Mouse (Mus musculus) liver, embryonic 18 days (tissue): ENCODE measurements around the gene Car11. TPM values are rescaled to one million over a fixed set of nuclear protein-coding genes. Genes with fewer than 3 reads are reported as not detected.

Source experiments
- polyA plus RNA-seq: library from polyadenylated mRNA; depleted of rRNA; stranded (reverse); fragments of >200 nt; gene quantifications from 2 replicates; pipeline ENCODE4 v1.2.3, GENCODE M21; 2012; rRNA removed

The Car11 gene
- polyA plus RNA-seq = 0.48 and 0.74 TPM in 2 replicates

DNA sequence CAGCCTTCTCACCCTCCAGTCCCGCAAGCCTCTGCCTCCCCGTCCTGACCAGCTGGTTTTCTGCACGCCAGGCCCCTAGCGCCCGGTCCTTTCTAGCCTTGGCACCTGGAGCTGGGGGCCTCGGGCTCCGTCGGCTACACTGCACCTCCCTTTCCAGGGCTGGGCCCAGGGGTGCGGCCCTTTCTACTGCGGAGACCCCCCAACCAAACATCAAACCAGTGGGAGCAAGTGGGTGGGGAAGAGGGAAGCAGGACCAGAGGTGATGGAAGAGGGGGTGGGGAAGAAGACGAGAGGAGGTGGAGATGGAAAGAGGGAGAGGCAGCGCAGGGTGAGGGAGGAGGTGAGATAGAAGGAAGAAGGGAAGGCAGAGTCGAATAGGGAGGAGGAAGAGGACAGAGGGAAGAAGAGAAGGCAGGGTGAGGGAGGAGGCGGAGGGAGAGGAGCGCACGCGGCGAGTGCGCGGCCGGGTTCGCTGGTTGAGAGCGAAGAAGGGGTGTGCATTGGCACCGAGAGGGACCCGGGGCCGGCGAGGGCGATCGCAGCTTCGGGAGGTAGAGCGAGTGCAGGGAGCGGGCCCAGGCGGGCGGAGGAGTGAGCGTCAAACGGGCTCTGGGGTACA lies at the start of gene Car11:
Car11 (plus strand) TSS at position 321 of the 619 bp plus-strand sequence.

DNA sequence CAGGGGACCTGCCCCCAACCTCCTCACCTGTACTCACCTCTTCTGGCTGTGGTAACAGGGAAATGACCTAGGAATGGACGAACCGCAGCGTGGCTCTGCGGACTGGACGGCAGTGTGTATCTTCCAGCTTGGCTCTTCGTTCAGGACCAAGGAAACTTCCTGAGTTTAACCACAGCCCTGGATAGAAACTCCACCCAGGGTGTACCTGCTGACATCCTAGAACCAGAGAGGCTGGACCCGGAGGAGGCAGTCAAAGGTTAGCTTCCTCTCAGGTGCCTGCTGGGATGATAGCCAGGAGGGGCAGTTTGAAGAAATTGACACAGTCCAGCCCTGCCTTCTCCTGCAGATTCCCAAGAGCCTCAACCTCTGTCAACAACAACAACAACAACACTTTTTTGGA lies 33.5 kb upstream of the Car11 start, which contains the start of gene Fut2:
Fut2 (minus strand) TSS at position 234 of the 400 bp plus-strand sequence.

DNA sequence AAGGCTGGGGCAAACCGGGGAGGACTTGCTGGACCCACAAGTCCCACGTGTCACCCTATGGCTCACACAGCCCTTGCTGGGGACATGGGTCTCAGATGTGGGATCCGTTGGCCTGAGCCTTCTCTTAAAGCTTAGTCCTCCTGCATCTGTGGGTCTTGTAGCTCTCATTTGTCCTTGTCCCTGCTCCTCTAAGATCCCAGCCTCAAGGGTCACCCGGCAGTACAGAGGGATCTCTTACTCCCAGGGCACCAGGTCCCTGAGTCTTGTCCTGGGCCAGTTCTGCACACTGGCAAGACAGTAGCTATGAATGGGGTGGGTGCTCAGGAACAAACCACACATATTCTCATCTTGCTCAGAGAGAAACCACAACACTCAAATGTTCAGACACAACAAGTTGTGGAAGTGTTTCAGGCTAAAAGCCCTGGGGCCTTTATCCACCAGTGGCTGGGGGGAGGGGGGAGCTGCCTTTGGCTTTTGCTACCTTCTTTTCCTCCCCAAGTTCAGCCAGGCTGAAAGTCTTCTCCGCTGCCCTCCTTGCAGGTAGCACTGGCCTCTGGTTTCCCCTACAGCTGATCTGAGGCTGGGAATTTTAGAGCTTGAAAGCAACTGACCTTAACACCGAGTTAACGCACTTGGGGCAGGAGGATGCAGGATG lies 16.1 kb upstream of the Car11 start, which contains the start of gene Ntn5:
Ntn5 (plus strand) TSS at position 627 of the 655 bp plus-strand sequence.

DNA sequence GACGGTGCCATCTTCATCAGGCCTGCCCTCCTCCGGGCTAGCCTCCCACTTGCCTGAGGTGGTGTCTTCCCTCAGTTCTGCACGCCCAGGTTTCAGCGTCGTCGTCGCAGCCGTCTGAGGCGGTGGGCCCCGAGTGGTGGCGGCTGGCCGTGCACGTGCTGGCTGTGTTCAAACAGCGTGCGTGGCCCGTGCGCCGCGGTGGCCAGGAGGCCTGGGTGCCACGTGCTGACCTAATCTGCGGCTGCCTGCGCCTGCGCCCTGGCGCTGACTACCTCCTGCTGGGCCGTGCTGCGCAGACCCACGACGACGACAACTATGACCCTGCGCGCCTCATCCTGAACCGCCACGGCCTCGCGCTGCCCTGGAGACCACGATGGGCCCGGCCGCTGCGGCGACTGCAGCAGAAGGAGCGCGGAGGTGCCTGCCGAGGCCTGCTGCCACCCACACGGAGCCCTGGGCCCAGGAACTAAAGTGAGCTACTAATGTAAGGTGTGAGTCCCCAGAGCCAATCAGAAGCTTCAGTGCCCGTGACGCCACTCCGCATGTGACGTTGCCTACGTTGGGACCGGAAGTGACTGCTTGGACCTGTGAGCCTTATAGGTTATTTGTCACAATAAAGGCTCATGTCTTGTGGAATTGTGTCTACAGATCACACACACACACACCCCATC lies 5.6 kb upstream of the Car11 start, which contains the start of gene Sec1:
Sec1 (minus strand) TSS at position 482 of the 671 bp plus-strand sequence.

DNA sequence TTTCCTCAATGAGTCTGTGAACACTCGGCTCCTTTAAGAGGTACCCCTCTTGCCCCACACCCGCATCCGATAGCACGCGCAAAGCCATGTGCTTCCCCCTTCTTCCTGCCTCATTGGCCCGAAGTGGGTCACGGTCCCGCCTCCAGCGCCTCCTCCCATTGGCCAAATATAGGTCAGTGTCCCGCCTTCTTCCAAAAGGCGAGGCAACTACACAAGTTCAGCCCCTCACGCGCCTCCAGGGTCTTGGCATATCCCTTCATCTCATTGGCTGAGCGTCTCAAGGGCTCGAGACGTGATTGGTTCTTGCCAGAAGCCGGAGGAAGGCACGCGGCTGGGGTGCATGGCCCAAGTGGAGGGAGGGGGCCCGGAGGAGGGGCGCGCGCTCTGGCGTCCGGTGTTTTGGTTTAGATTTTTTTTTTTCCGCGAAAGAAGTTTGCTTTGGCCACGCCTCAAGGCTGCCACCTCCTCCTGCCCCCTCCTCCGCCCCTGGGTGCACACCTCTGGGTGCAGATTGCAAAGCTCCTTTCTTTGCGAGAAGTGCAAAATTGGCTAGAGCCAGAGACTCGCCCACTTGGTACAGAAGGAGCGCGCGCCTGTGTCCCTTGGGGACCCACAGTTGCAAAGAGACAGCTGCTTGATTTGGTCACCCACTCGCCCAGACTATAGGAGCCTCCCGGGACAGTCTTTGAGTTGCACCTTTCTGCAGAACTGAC lies 5.2 kb downstream of the Car11 start, which contains the start of gene Dbp:
Dbp (plus strand) TSS at position 359 of the 713 bp plus-strand sequence.

DNA sequence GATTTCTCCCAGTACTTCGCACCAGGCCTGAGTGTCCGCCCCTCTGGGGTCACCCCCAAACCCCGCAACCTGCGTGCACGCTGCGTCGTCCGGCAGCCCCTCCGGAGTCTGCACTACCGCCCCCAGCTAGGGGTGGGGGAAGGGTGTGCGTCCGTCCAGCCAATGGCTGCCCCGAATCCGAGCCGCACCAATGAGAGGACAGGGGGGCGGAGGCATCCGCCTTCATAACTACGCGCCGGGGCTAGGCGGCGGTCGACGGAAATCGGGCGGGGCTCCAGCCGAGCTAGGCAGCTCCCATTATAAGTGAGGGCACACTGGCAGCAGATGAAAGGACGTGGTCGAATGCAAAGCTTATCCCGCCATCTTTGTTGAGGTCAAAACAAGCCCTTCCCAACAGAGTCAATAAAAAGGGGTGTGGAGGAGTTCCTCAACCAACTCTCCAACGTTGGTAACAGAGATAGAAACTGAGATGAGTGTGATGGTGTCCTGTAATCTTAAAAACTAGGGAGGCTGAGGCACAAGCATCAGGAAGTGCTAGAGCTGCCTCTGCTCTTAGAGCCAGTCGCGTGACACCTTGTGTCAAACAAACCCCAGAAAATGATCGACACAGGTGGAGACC lies 15.6 kb downstream of the Car11 start, which contains the start of gene Rpl18:
Rpl18 (plus strand) TSS at position 368 of the 619 bp plus-strand sequence.

DNA sequence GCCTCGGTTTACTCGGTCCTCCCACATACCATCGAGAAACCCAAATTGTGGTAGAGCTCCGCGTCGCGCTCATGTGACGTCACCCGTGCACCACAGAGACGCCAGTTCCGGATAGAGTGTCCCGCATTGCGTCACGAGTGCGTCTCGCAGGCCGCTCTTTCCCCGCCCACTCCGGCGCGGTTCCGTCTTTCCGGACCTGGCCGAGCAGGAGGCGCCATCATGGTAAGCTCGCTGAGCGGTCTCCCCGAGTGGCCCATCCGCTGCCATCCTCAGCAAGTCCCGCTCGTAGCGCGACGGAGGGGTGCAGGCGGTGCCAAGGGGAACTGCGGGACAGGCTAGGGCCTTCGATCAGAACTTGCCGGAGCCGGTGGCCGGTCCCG lies 18.3 kb downstream of the Car11 start, which contains the start of gene Sphk2:
Sphk2 (minus strand) TSS at position 85 of the 380 bp plus-strand sequence.

DNA sequence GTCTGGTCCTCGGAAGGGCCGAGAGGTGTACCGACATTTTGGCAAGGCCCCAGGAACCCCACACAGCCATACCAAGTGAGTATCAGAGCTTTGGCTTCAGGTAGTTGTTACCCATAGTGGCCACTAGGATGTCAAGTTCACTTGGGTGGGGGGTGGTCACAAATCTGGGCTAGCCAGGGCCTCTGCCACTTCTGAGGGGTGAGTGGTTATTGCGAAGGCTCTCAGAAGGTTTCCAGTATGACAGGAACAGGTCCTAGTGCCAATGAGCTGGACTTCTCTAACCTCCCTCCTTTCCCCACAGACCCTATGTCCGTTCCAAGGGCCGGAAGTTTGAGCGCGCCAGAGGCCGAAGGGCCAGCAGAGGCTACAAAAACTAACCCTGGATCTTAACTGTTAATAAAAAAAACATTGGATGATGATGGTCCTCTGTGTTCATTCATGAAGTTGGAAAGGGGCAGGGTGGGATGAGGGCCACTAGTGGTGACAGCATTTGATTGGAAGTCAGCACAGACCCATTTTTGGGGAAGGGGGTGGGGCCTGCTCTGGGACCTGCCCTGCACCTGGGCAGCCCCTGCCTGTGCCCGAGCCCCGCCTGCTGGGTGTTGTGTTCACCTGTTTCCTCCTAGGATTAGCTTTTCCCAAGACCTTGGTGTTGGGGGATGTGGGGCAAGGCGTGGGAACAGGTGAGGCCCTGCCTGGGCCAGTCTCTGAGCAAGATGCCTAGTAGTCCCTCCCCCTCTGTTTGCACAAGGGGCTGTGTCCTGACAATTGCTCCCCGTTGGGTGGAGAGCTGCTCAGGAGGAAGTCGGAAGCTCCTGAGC lies 21.0 kb downstream of the Car11 start, which contains the start of gene Fam83e:
Fam83e (plus strand) TSS at position 800 of the 821 bp plus-strand sequence.

DNA sequence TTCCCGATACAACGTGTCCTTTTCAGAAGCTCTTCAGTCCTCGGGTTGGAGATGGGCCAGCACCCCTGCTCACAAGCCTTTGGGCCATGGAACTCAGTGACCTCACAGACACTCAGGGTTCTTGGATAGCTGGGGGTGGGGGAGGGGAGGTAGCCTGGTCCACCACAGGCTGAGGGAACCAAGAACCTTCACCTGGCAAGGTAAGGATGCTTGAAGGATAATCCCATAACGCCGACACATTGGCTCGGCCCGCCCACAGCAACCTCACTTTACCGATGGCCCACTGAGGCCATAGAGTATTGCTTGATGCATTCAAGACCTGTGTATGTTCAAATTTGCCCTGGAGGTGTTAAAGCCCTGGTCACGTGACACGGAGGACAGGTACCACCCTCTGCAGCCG lies 26.1 kb downstream of the Car11 start, which contains the start of gene Spaca4:
Spaca4 (minus strand) TSS at position 101 of the 400 bp plus-strand sequence.

Other genes with a start within 250 kb of the Car11 start
- 1,700 and 2,007 TPM in 2 replicates for gene Ftl1, start 240.0 kb upstream of the Car11 start, polyA plus RNA-seq
- gene Bax, start 232.9 kb upstream of the Car11 start, polyA plus RNA-seq = 47.6 and 49.6 TPM in 2 replicates
- 0.12 and 0.15 TPM in 2 replicates for gene Tulp2, start 218.0 kb upstream of the Car11 start, polyA plus RNA-seq
- 0.12 TPM in 1 of 2 replicates, not detected in the other for gene Gm45808, start 213.0 kb upstream of the Car11 start, polyA plus RNA-seq
- 5.7 and 6.5 TPM in 2 replicates for gene Dhdh, start 211.0 kb upstream of the Car11 start, polyA plus RNA-seq
- gene Nucb1, start 189.4 kb upstream of the Car11 start, polyA plus RNA-seq = 75.2 and 76.4 TPM in 2 replicates
- gene Ppp1r15a, start 173.6 kb upstream of the Car11 start, polyA plus RNA-seq = 79.7 and 101 TPM in 2 replicates
- gene Plekha4, start 173.5 kb upstream of the Car11 start, polyA plus RNA-seq = 1.2 and 1.7 TPM in 2 replicates
- 0.78 and 1.3 TPM in 2 replicates for gene Hsd17b14, start 144.9 kb upstream of the Car11 start, polyA plus RNA-seq
- gene Bcat2, start 129.7 kb upstream of the Car11 start, polyA plus RNA-seq = 41.1 and 45.0 TPM in 2 replicates
- 3.1 and 3.5 TPM in 2 replicates for gene Fgf21, start 84.4 kb upstream of the Car11 start, polyA plus RNA-seq
- 0.17 and 0.24 TPM in 2 replicates for gene Fut1, start 82.6 kb upstream of the Car11 start, polyA plus RNA-seq
- 0.09 and 0.12 TPM in 2 replicates for gene Izumo1, start 78.0 kb upstream of the Car11 start, polyA plus RNA-seq
- gene Rasip1, start 72.4 kb upstream of the Car11 start, polyA plus RNA-seq = 3.2 and 3.6 TPM in 2 replicates
- 0.50 TPM in 2 replicates for gene Mamstr, start 59.9 kb upstream of the Car11 start, polyA plus RNA-seq
- gene Fut2, start 33.4 kb upstream of the Car11 start, polyA plus RNA-seq = 0.04 and 0.05 TPM in 2 replicates
- gene Ntn5, start 15.8 kb upstream of the Car11 start, polyA plus RNA-seq = 0.01 and 0.04 TPM in 2 replicates
- gene Sec1, start 5.4 kb upstream of the Car11 start, polyA plus RNA-seq = 0.01 and 0.02 TPM in 2 replicates
- 0.84 and 0.87 TPM in 2 replicates for gene Dbp, start 5.2 kb downstream of the Car11 start, polyA plus RNA-seq
- 485 and 498 TPM in 2 replicates for gene Rpl18, start 15.6 kb downstream of the Car11 start, polyA plus RNA-seq
- gene Sphk2, start 18.2 kb downstream of the Car11 start, polyA plus RNA-seq = 9.6 and 10.4 TPM in 2 replicates
- gene Fam83e, start 21.4 kb downstream of the Car11 start, polyA plus RNA-seq = 0.14 and 0.16 TPM in 2 replicates
- not detected in 2 replicates for gene Spaca4, start 26.0 kb downstream of the Car11 start, polyA plus RNA-seq
- gene Lmtk3, start 83.9 kb downstream of the Car11 start, polyA plus RNA-seq = 0.06 and 0.10 TPM in 2 replicates
- 0.13 and 0.35 TPM in 2 replicates for gene Sult2b1, start 84.8 kb downstream of the Car11 start, polyA plus RNA-seq
- 15.6 and 16.9 TPM in 2 replicates for gene Cyth2, start 114.7 kb downstream of the Car11 start, polyA plus RNA-seq
- gene Kcnj14, start 124.9 kb downstream of the Car11 start, polyA plus RNA-seq = 0.07 and 0.11 TPM in 2 replicates
- 8.0 and 8.4 TPM in 2 replicates for gene Grwd1, start 131.1 kb downstream of the Car11 start, polyA plus RNA-seq
- gene Kdelr1, start 172.9 kb downstream of the Car11 start, polyA plus RNA-seq = 101 and 102 TPM in 2 replicates
- 0.10 and 0.12 TPM in 2 replicates for gene Grin2d, start 178.5 kb downstream of the Car11 start, polyA plus RNA-seq
- gene Syngr4, start 196.9 kb downstream of the Car11 start, polyA plus RNA-seq = 0.16 and 0.32 TPM in 2 replicates
- gene Tmem143, start 197.1 kb downstream of the Car11 start, polyA plus RNA-seq = 11.3 and 12.3 TPM in 2 replicates
- 32.1 and 34.4 TPM in 2 replicates for gene Emp3, start 221.6 kb downstream of the Car11 start, polyA plus RNA-seq
- gene Ccdc114, start 224.2 kb downstream of the Car11 start, polyA plus RNA-seq = 1.1 and 1.6 TPM in 2 replicates